Mouse (Mus musculus): ENCODE measurements at regions not wholly inside any gene's neighbourhood (a gene's known extent, or its start where the extent isn't known, plus 50 kb on each side); places are given as distances from the start of the nearest gene placed in this dataset.

- Histone ChIP-seq H3K9ac (ENCODE audit: control insufficient read depth, low read depth, low read length, poor library complexity, severe bottlenecking) (no peak overlapping the region), H3K36me3 (ENCODE audit: control insufficient read depth in 1 of 2, insufficient read depth in 2 of 2, low read length in 2 of 2) (no peaks in the 10 kb centered on the region), H3K9me3 (replicated peaks; ENCODE audit: insufficient read depth, low read length) (no peaks in the 10 kb centered on the region), H3K27ac (ENCODE audit: control insufficient read depth, low read depth, low read length) (no peak overlapping the region), H3K27me3 (ENCODE audit: control insufficient read depth in 1 of 2, insufficient read depth in 2 of 2, low read length in 2 of 2) (no peaks in the 10 kb centered on the region; a peak in 2 of 4 replicates), H3K4me3 (ENCODE audit: control insufficient read depth in 1 of 2, insufficient read depth in 1 of 2, low read depth in 2 of 2, low read length in 2 of 2) (no peak overlapping the region), H3K79me2 (ENCODE audit: control insufficient read depth, insufficient read depth, low read length, poor library complexity) (no peaks in the 10 kb centered on the region), H3K4me1 (ENCODE audit: control insufficient read depth in 1 of 2, insufficient read depth in 2 of 2, low read length in 2 of 2) (no peaks in the 10 kb centered on the region)
- no peak for DNase-seq (ENCODE audit: low read depth, low spot score)
- no peak for TF ChIP-seq SMC3 (IDR thresholded peaks at IDR 0.05; ENCODE audit: low read depth, low read length)
- TF ChIP-seq CHD1 (IDR thresholded peaks at IDR 0.05; ENCODE audit: low read depth, low read length) = no peak
- TF ChIP-seq POLR2A (IDR thresholded peaks at IDR 0.05; ENCODE audit: control insufficient read depth in 1 of 2, insufficient read depth in 1 of 2, low read depth in 1 of 2, low read length in 2 of 2, poor library complexity in 1 of 2) = no peak
- TF ChIP-seq ZMIZ1 (IDR thresholded peaks at IDR 0.05; ENCODE audit: low read depth, low read length) = no peak
- TF ChIP-seq JUND (IDR thresholded peaks at IDR 0.05; ENCODE audit: low read depth, low read length) = no peak
- TF ChIP-seq POLR2AphosphoS5 (IDR thresholded peaks at IDR 0.05; ENCODE audit: borderline replicate concordance, low read depth, low read length) = no peak
- no peak for TF ChIP-seq ZKSCAN1 (IDR thresholded peaks at IDR 0.05; ENCODE audit: low read depth, low read length)
- no peak for TF ChIP-seq MAZ (IDR thresholded peaks at IDR 0.05; ENCODE audit: low read depth, low read length)
- no peak for TF ChIP-seq NELFE (IDR thresholded peaks at IDR 0.05; ENCODE audit: low read depth, low read length)
- no peak for TF ChIP-seq MYC (IDR thresholded peaks at IDR 0.05; ENCODE audit: low read depth, low read length)
- no peak for TF ChIP-seq GABPA (IDR thresholded peaks at IDR 0.05; ENCODE audit: low read depth, low read length)
- TF ChIP-seq USF1 (IDR thresholded peaks at IDR 0.05; ENCODE audit: low read depth, low read length) = no peak
- TF ChIP-seq TCF12 (IDR thresholded peaks at IDR 0.05; ENCODE audit: low read depth, low read length) = no peak
- TF ChIP-seq CHD2 (IDR thresholded peaks at IDR 0.05; ENCODE audit: low read length) = no peak
- no peak for TF ChIP-seq MAFK (IDR thresholded peaks at IDR 0.05; ENCODE audit: borderline replicate concordance, low read depth, low read length)
- no peak for TF ChIP-seq MYB (IDR thresholded peaks at IDR 0.05; ENCODE audit: low read depth, low read length)
- TF ChIP-seq ETS1 (IDR thresholded peaks at IDR 0.05; ENCODE audit: low read depth, low read length) = no peak
- TF ChIP-seq MEF2A (IDR thresholded peaks at IDR 0.05; ENCODE audit: extremely low read depth, insufficient replicate concordance, low read depth, low read length, poor library complexity, severe bottlenecking) = no peak
Observed at GRCm38 (mm10) chr1:161664321-161664720, 124.0 kb downstream of the Fasl start.

GRCm38 (mm10) chr1:161663351-161663750 lies 124.9 kb downstream of the Fasl start:
- no peak overlapping the region for H3K9ac ChIP-seq (ENCODE audit: control insufficient read depth, low read depth, low read length, poor library complexity, severe bottlenecking)
- no peaks in the 10 kb centered on the region for H3K79me2 ChIP-seq (ENCODE audit: control insufficient read depth, insufficient read depth, low read length, poor library complexity)
- H3K27ac ChIP-seq (ENCODE audit: control insufficient read depth, low read depth, low read length) = no peak overlapping the region
- no peak for TF ChIP-seq CTCF (IDR thresholded peaks at IDR 0.05 in 2 of 3, conservative IDR thresholded peaks at IDR 0.05 in 1 of 3; ENCODE audit: control insufficient read depth in 1 of 3, insufficient read depth in 1 of 3, low read depth in 2 of 3, low read length in 3 of 3, poor library complexity in 1 of 3, severe bottlenecking in 1 of 3)
- no peak for TF ChIP-seq MAZ (IDR thresholded peaks at IDR 0.05; ENCODE audit: low read depth, low read length)
- TF ChIP-seq ELF1 (IDR thresholded peaks at IDR 0.05; ENCODE audit: low read depth, low read length) = no peak
- no peak for TF ChIP-seq SIN3A (IDR thresholded peaks at IDR 0.05; ENCODE audit: low read length)
- no peak for TF ChIP-seq CHD2 (IDR thresholded peaks at IDR 0.05; ENCODE audit: low read length)
- no peak for TF ChIP-seq RCOR1 (IDR thresholded peaks at IDR 0.05; ENCODE audit: low read depth, low read length)
- no peak for TF ChIP-seq MEF2A (IDR thresholded peaks at IDR 0.05; ENCODE audit: extremely low read depth, insufficient replicate concordance, low read depth, low read length, poor library complexity, severe bottlenecking)
- no peak for TF ChIP-seq ZNF384 (IDR thresholded peaks at IDR 0.05; ENCODE audit: low read depth, low read length)
- TF ChIP-seq TAL1 (IDR thresholded peaks at IDR 0.05; ENCODE audit: low read length) = no peak
- no peak for TF ChIP-seq E2F4 (IDR thresholded peaks at IDR 0.05; ENCODE audit: borderline replicate concordance, low read depth, low read length)
- TF ChIP-seq POLR2A (IDR thresholded peaks at IDR 0.05; ENCODE audit: control insufficient read depth in 1 of 2, insufficient read depth in 1 of 2, low read depth in 1 of 2, low read length in 2 of 2, poor library complexity in 1 of 2) = no peak
- no peak for TF ChIP-seq ETS1 (IDR thresholded peaks at IDR 0.05; ENCODE audit: low read depth, low read length)
- TF ChIP-seq GABPA (IDR thresholded peaks at IDR 0.05; ENCODE audit: low read depth, low read length) = no peak
- TF ChIP-seq TBP (IDR thresholded peaks at IDR 0.05; ENCODE audit: low read depth, low read length) = no peak
- no peak for TF ChIP-seq CHD1 (IDR thresholded peaks at IDR 0.05; ENCODE audit: low read depth, low read length)
- TF ChIP-seq MYB (IDR thresholded peaks at IDR 0.05; ENCODE audit: low read depth, low read length) = no peak
- no peak for TF ChIP-seq NELFE (IDR thresholded peaks at IDR 0.05; ENCODE audit: low read depth, low read length)
- H3K4me3 ChIP-seq (ENCODE audit: control insufficient read depth in 1 of 2, insufficient read depth in 1 of 2, low read depth in 2 of 2, low read length in 2 of 2) = no peak overlapping the region
- DNase-seq (ENCODE audit: low read depth, low spot score) = no peak
- no peaks in the 10 kb centered on the region; a peak in 1 of 4 replicates for H3K27me3 ChIP-seq (ENCODE audit: control insufficient read depth in 1 of 2, insufficient read depth in 2 of 2, low read length in 2 of 2)
- no peaks in the 10 kb centered on the region for H3K36me3 ChIP-seq (ENCODE audit: control insufficient read depth in 1 of 2, insufficient read depth in 2 of 2, low read length in 2 of 2)
- no peaks in the 10 kb centered on the region for H3K9me3 ChIP-seq (replicated peaks; ENCODE audit: insufficient read depth, low read length)
- H3K4me1 ChIP-seq (ENCODE audit: control insufficient read depth in 1 of 2, insufficient read depth in 2 of 2, low read length in 2 of 2) = no peaks in the 10 kb centered on the region

Measured in MEL (cell line).